Mouse (Mus musculus) liver, embryonic 14.5 days (tissue): ENCODE measurements around the gene Gfra1. TPM values are rescaled to one million over a fixed set of nuclear protein-coding genes. Genes with fewer than 3 reads are reported as not detected.

Experiments used
- ATAC-seq: fragments of 200-750 bp; cut with Nextera tagmentation; 2 replicates; pipeline ENCODE4 v1.8.0; 2017; ENCODE audit warnings: moderate number of reproducible peaks, mild to moderate bottlenecking, moderate library complexity; ENCODE audit not compliant: insufficient read depth
- DNase-seq, 3 experiments: peaks; one replicate each; pipeline ENCODE4 v3.0.0-alpha.2; 2012 to 2013; ENCODE audit warnings: low read depth in 3 of 3, low spot score in 3 of 3
- H3K27ac ChIP-seq: fragments of 300-500 bp; sonication (generic); 2 replicates; pipeline ENCODE4 v1.5.1; 2014; ENCODE audit warnings: moderate library complexity, mild to moderate bottlenecking, control low read depth, inconsistent platforms
- H3K27me3 ChIP-seq: fragments of 300-500 bp; sonication (generic); 2 replicates; pipeline ENCODE4 v1.6.1; 2014; ENCODE audit warnings: mild to moderate bottlenecking, low read length, moderate library complexity; ENCODE audit not compliant: control insufficient read depth, insufficient read depth
- H3K36me3 ChIP-seq: fragments of 300-500 bp; sonication (generic); replicated peaks from 2 replicates; pipeline ENCODE4 v1.6.1; 2014; ENCODE audit warnings: low read depth; ENCODE audit not compliant: control insufficient read depth, insufficient read depth
- H3K4me1 ChIP-seq, 2 experiments: fragments of 200-500 bp in 1 of 2; fragments of 300-500 bp in 1 of 2; sonication (generic) in 1 of 2; replicated peaks; 2 replicates each; pipeline ENCODE4 v1.6.1; 2012 to 2014; ENCODE audit warnings: antibody characterized with exemption in 1 of 2, inconsistent platforms in 1 of 2, low read length in 1 of 2; ENCODE audit not compliant: control insufficient read depth in 2 of 2, insufficient read depth in 2 of 2
- H3K4me2 ChIP-seq: fragments of 300-500 bp; sonication (generic); 2 replicates; pipeline ENCODE4 v1.6.1; 2014; ENCODE audit warnings: low read depth, mild to moderate bottlenecking, control low read depth, moderate library complexity
- H3K4me3 ChIP-seq, 2 experiments: fragments of 200-500 bp in 1 of 2; fragments of 300-500 bp in 1 of 2; sonication (generic) in 1 of 2; 2 replicates each; pipeline ENCODE4 v1.5.1; 2012 to 2014; ENCODE audit warnings: low read depth in 2 of 2, low read length in 2 of 2, mild to moderate bottlenecking in 2 of 2, control low read depth in 1 of 2, inconsistent platforms in 1 of 2, moderate library complexity in 1 of 2; ENCODE audit not compliant: insufficient read depth in 1 of 2
- H3K9ac ChIP-seq: fragments of 300-500 bp; sonication (generic); replicated peaks from 2 replicates; pipeline ENCODE4 v1.6.1; 2014; ENCODE audit warnings: mild to moderate bottlenecking, control low read depth, moderate library complexity
- H3K9me3 ChIP-seq: fragments of 300-500 bp; sonication (generic); 2 replicates; pipeline ENCODE4 v1.6.1; 2016; ENCODE audit warnings: low read length, mixed read lengths; ENCODE audit not compliant: control insufficient read depth
- CTCF ChIP-seq: IDR thresholded peaks from 2 replicates; pipeline ENCODE4 v1.5.1; 2016; ENCODE audit warnings: antibody characterized with exemption, low read depth, control low read depth
- EP300 ChIP-seq: IDR thresholded peaks from 2 replicates; pipeline ENCODE4 v1.6.1; 2016; ENCODE audit warnings: antibody characterized with exemption, low read depth
- WGBS: fragments of 180-500 bp; shearing (Covaris S2); extraction: QIAGEN DNeasy Blood & Tissue Kit; methylation state at CpG from one replicate; pipeline ENCODE4 v1.1.7; 2014; ENCODE audit not compliant: insufficient replicate concordance; 5-methylcytosine and 5-hydroxymethylcytosine counted together
- polyA plus RNA-seq, 2 experiments: library from polyadenylated mRNA; depleted of rRNA in 1 of 2; stranded (reverse) in 1 of 2; unstranded in 1 of 2; fragments of >200 nt; fragmentation: Nextera tagmentation in 1 of 2; extraction: Ambion mirVana in 1 of 2; gene quantifications; 2 replicates each; pipeline versions ENCODE4 v1.2.1 to v1.2.3; 2012 to 2014

The Gfra1 gene
- polyA plus RNA-seq, 2 experiments, result 2.7 to 3.8 TPM

- WGBS, result 72% methylated on average over 7 of the region's 7 CpGs
- H3K4me1 ChIP-seq, result no peaks in the 10 kb centered on the region
Measured at GRCm38 (mm10) chr19:58205470-58205869, 250.2 kb downstream of the Gfra1 start.

GRCm38 (mm10) chr19:58202627-58203026, 253.1 kb downstream of the Gfra1 start:
- ATAC-seq, result no peak
- WGBS, result 62% methylated on average over 5 of the region's 5 CpGs
- no peak overlapping the region for H3K4me2 ChIP-seq
- no peaks in the 10 kb centered on the region for H3K36me3 ChIP-seq
- no peaks in the 10 kb centered on the region for H3K27me3 ChIP-seq
- no peak overlapping the region for H3K27ac ChIP-seq
- TF ChIP-seq CTCF (no peak), EP300 (no peak)
- no peak for DNase-seq
- H3K4me3 ChIP-seq, result no peak overlapping the region
- no peak overlapping the region for H3K9ac ChIP-seq
- no peaks in the 10 kb centered on the region for H3K9me3 ChIP-seq
- H3K4me1 ChIP-seq, result no peaks in the 10 kb centered on the region

More at GRCm38 (mm10) chr19:58205470-58205869, 250.2 kb downstream of the Gfra1 start:
- Histone ChIP-seq H3K27me3 (no peaks in the 10 kb centered on the region), H3K9me3 (no peaks in the 10 kb centered on the region), H3K36me3 (no peaks in the 10 kb centered on the region), H3K4me3 (no peak overlapping the region), H3K9ac (no peak overlapping the region), H3K27ac (no peak overlapping the region), H3K4me2 (no peak overlapping the region)
- DNase-seq, result no peak
- TF ChIP-seq EP300, result no peak
- no peak for ATAC-seq

GRCm38 (mm10) chr19:58199679-58200078, 256.0 kb downstream of the Gfra1 start:
- no peaks in the 10 kb centered on the region for H3K9me3 ChIP-seq
- H3K36me3 ChIP-seq, result no peaks in the 10 kb centered on the region
- WGBS, result 65% methylated on average over 5 of the region's 5 CpGs
- no peak overlapping the region for H3K9ac ChIP-seq
- H3K27me3 ChIP-seq, result no peaks in the 10 kb centered on the region
- H3K4me2 ChIP-seq, result no peak overlapping the region
- DNase-seq (no peak), ATAC-seq (no peak)
- no peak overlapping the region for H3K4me3 ChIP-seq
- TF ChIP-seq CTCF, result no peak
- no peak for TF ChIP-seq EP300
- H3K4me1 ChIP-seq, result no peaks in the 10 kb centered on the region
- H3K27ac ChIP-seq, result no peak overlapping the region

- 42% methylated on average over 7 of the region's 7 CpGs for WGBS
- TF ChIP-seq CTCF (no peak), EP300 (no peak)
- Histone ChIP-seq H3K27ac (no peak overlapping the region), H3K4me3 (no peak overlapping the region), H3K9me3 (no peaks in the 10 kb centered on the region), H3K4me2 (no peak overlapping the region), H3K4me1 (no peaks in the 10 kb centered on the region; a peak in 1 of 4 replicates), H3K9ac (no peak overlapping the region), H3K36me3 (no peaks in the 10 kb centered on the region), H3K27me3 (no peaks in the 10 kb centered on the region)
- no peak for ATAC-seq
- DNase-seq, result no peak
Measured at GRCm38 (mm10) chr19:58193733-58194456, 261.8 kb downstream of the Gfra1 start.

GRCm38 (mm10) chr19:58190947-58191346, 264.8 kb downstream of the Gfra1 start:
- DNase-seq, result no peak
- no peaks in the 10 kb centered on the region for H3K27me3 ChIP-seq
- TF ChIP-seq CTCF, result no peak
- no peak for ATAC-seq
- no peak overlapping the region for H3K27ac ChIP-seq
- no peaks in the 10 kb centered on the region for H3K9me3 ChIP-seq
- no peaks in the 10 kb centered on the region for H3K36me3 ChIP-seq
- H3K4me3 ChIP-seq, result no peak overlapping the region
- H3K9ac ChIP-seq, result no peak overlapping the region
- no peak overlapping the region for H3K4me2 ChIP-seq
- WGBS, result 39% methylated on average over 2 of the region's 2 CpGs
- no peaks in the 10 kb centered on the region; a peak in 1 of 4 replicates for H3K4me1 ChIP-seq
